Mouse (Mus musculus): ENCODE data around the gene Slc48a1.
A peak's percentile ranks its signal among the peaks of the same experiment; 100 is the strongest.

Slc48a1 gene

GRCm38 (mm10) chr15:97778311-97779098, at the start of gene Slc48a1:
Gene Slc48a1, plus strand, starts transcription at chr15:97778520.
- peak; percentile 68 for DNase-seq (ENCODE audit: low spot score)

DNA sequence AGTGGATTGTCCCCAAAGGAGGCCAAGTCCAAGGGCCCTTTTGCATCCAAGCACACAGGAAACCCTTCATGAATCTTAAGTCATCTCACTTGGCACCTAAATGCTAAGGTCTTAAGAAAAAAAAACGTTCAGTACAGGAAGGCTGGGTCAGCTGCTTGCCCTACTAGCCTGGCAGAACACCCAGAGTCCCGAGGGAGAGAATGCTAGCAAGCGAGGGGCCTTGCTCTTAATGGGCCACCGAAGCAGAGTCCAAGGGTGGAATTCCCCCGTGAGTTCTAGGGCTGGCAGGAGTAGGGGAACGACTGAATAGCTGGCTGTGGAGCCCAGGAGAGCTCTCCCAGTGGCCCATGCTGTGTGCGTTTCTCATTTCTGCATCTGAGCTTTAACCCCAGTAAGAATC, 49.5 kb upstream of the Slc48a1 start:
- DNase-seq (ENCODE audit: low spot score), result no peak

GRCm38 (mm10) chr15:97730365-97730764, 48.0 kb upstream of the Slc48a1 start:
- DNase-seq (ENCODE audit: low spot score), result no peak

- DNase-seq (ENCODE audit: low spot score), result no peak
Measured at GRCm38 (mm10) chr15:97731111-97731510, 47.2 kb upstream of the Slc48a1 start, which contains the start of gene Endou. Gene Endou, minus strand, starts transcription at chr15:97731339.

- DNase-seq (ENCODE audit: low spot score), result no peak
Measured at GRCm38 (mm10) chr15:97731988-97732387, 46.3 kb upstream of the Slc48a1 start.

DNA sequence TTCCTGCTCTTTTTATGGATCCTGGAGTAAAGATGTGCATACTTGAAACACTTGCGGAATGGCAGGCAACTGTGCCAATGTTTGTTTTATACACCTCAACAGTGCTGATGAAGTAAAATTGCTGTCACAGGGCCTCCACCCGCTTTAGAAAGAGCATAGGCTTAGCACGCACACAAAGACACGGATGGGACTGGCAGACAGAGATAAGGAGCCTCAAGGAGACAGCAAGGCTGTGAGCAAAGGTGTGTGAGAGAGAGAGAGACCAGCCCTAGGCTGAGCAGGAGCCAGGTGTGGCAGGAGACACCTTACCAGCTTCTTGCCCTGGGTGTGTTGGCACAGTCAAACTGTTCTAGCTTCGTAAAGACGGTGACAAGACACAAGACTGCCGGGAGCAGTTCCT, 39.4 kb upstream of the Slc48a1 start:
- DNase-seq (ENCODE audit: low spot score), result no peak

DNA sequence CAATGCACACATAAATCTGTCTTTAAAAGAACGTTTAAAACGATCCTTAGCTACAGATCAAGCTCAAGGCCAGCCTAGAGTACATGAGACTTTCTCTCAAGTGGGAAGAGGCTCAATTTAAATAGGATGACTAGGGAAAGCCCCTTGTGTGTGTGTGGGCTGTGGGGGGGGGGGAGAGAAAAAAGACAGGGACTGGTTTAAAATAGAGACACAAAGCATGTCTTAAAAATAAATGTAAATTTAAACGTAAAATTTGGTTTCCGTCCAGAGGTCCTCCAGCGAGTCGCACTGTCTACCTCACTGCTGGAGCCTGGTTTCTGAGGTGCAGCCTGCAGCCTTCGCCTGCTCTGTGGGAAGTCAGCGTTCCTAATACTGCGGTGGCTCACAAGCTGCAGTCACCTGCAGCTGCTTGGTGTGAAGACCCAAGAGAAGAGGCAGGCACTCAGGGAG, 38.0 kb upstream of the Slc48a1 start:
- no peak for DNase-seq (ENCODE audit: low spot score)

DNA sequence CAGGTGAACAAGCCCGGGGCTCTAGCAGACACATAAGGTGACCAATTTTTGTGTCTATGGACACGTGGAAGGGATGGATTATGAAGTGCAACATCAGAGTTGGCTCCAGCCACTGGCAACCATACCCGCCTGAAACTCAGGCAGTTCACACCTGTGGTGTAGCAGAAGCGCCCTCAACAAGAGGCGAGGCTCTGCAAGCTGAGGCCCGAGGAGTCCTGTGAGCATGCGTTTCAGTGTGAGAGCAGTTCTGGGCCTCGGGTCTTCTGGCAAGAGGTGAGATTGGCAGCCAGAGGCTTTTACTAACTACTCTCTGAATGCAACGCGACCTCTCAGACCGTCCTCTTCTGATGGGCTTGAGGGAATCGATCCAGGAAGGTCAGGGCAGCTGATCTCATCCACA, 36.7 kb upstream of the Slc48a1 start:
- no peak for DNase-seq (ENCODE audit: low spot score)

DNA sequence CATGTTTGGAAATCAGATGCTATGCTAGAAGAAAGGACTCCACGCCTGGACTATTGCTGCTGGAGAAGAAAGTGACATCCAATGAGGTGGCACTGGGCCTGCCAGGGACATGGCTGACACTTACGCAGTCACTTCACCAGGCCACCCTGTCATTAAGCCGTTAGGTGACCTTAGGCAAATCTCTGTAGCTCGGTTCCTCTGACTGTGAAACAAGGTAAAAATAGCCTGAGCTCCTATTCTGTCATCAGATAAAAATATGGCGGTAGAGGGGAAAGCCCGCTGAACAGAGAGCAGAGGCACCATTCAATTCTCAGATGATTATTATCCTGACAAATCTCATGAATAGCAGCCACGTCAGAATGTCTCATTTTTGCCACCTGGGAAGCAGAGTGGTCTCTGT, 36.2 kb upstream of the Slc48a1 start:
- no peak for DNase-seq (ENCODE audit: low spot score)

GRCm38 (mm10) chr15:97742600-97742999, 35.7 kb upstream of the Slc48a1 start:
- no peak for DNase-seq (ENCODE audit: low spot score)

- DNase-seq (ENCODE audit: low spot score), result no peak
Measured at GRCm38 (mm10) chr15:97743210-97743609, 35.1 kb upstream of the Slc48a1 start.

- DNase-seq (ENCODE audit: low spot score), result no peak
Measured at GRCm38 (mm10) chr15:97743961-97744525, 34.3 kb upstream of the Slc48a1 start.

DNA sequence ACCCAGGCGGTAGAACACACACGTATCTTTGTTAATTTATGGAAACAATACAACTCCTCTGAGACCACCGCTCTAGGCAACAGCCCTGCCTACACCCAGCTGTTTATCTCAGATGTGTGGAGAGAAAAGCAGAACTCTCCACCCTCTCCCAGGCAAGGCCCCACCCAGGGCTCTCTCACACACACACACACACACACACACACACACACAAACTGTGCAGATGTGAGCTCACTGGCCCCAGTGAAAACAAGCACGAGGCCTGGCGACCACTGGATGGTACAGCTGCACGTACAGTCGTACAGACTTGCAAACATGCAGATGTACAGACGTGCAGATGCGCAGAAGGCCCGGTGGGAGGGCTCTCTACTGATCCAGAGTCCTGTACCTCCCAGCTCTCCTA, 33.4 kb upstream of the Slc48a1 start:
- no peak for DNase-seq (ENCODE audit: low spot score)

DNA sequence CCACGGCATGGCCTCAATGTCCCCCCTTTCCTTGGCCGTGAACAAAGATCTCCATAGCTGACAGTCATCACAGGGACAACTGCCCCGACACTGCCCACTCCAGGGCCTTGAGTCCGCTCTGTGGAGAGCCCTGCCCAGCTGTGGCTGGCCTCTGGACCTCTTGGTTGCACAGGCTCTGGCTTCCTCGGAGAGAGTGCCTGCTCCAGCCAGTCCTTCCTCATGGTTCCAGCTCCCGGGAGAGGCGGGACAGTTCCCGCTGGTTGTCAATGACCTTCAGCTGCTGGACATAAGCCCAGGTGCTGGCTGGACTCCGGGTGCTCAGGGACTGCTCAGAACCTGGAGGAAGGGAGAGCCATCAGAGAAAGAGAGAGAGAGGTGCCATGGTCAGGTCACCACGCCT, 33.0 kb upstream of the Slc48a1 start:
- DNase-seq (ENCODE audit: low spot score), result no peak

- no peak for DNase-seq (ENCODE audit: low spot score)
Measured at GRCm38 (mm10) chr15:97746278-97746677, 32.0 kb upstream of the Slc48a1 start.

GRCm38 (mm10) chr15:97746748-97747147, 31.6 kb upstream of the Slc48a1 start:
- no peak for DNase-seq (ENCODE audit: low spot score)

DNA sequence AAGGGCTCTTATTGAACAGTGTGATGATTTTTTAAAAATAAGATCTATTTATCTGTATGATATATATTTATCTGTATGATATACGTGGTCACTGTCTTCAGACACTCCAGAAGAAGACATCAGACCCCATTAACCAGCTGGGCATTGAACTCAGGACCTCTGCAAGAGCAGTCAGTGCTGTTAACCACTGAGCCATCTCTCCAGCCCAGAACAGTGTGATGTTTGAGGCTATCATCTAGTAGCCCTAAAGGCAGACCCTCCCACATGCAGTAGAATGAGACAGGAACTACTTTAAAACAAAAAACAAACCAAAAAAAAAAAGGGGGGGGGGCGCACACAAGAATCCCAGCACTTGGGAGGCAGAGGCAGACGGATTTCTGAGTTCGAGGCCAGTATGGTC, 30.8 kb upstream of the Slc48a1 start:
- DNase-seq (ENCODE audit: low spot score), result no peak

GRCm38 (mm10) chr15:97748309-97748708, 30.0 kb upstream of the Slc48a1 start:
- DNase-seq (ENCODE audit: low spot score), result no peak

GRCm38 (mm10) chr15:97748964-97749363, 29.4 kb upstream of the Slc48a1 start:
- DNase-seq (ENCODE audit: low spot score), result no peak

GRCm38 (mm10) chr15:97749397-97749796, 28.9 kb upstream of the Slc48a1 start:
- no peak for DNase-seq (ENCODE audit: low spot score)

- DNase-seq (ENCODE audit: low spot score), result no peak
Measured at GRCm38 (mm10) chr15:97749841-97750240, 28.5 kb upstream of the Slc48a1 start.

DNA sequence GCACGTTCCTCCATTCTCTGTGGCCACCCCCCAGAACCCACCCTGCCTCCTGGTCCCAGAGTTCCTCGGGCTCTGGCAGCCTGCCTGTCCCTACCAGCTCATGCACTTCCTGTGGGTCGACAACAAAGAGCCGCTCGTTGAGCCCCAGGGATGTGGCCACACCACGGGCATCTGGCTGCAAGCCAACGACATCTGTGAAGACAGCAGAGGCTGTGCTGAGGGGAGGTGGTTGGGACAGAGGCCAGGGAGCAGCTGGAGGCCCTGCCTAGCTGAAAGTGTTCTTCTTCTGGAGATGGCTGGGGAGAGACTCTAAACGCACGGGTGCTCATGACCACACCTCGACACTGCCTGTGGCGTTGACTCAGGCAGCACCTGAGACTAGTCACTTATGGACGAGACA, 27.6 kb upstream of the Slc48a1 start:
- peak; percentile 92 for DNase-seq (ENCODE audit: low spot score)

- no peak for DNase-seq (ENCODE audit: low spot score)
Measured at GRCm38 (mm10) chr15:97751676-97752075, 26.6 kb upstream of the Slc48a1 start.

DNA sequence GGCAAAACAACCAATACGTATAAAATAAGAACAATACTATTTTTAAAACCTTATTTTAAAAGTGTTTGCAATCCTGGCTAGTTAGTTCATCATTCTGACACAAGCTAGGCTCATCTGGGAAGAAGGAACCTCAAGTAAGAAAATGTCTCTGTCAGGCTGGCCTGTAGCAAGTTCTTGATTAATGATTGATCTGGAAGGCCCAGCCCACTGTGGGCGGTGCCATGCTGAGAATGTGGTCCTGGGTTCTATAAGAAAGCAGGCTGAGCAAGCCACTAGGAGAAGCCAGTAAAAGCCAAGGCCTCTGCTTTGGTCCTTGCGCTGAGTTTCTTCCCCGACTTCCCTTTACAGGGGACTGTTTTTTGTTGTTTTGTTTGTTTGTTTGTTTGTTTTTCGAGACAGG, 25.8 kb upstream of the Slc48a1 start:
- DNase-seq (ENCODE audit: low spot score), result no peak
